Mouse (Mus musculus) MEL (cell line): ENCODE data around the gene Nkpd1. TPM values are rescaled to one million over a fixed set of nuclear protein-coding genes. Genes with fewer than 3 reads are reported as not detected.

Experiments used
- DNase-seq: peaks from one replicate; pipeline ENCODE4 v3.0.0; 2011; ENCODE audit warnings: low read depth, low spot score
- H3K27ac ChIP-seq: 2 replicates; pipeline ENCODE4 v1.5.1; 2012; ENCODE audit warnings: low read depth, mild to moderate bottlenecking, control low read depth, low read length, moderate library complexity; ENCODE audit not compliant: control insufficient read depth
- H3K27me3 ChIP-seq, 2 experiments: fragments of 150-350 bp in 1 of 2; sonication (generic) in 1 of 2; 2 replicates each; pipeline ENCODE4 v1.6.1; 2012; ENCODE audit warnings: low read length in 2 of 2, mild to moderate bottlenecking in 2 of 2, improper control_type of control experiment in 1 of 2, moderate library complexity in 1 of 2; ENCODE audit not compliant: insufficient read depth in 2 of 2, control insufficient read depth in 1 of 2
- H3K36me3 ChIP-seq, 2 experiments: 2 replicates each; pipeline ENCODE4 v1.6.1; 2012 to 2014; ENCODE audit warnings: low read length in 2 of 2, improper control_type of control experiment in 1 of 2, inconsistent platforms in 1 of 2, mild to moderate bottlenecking in 1 of 2; ENCODE audit not compliant: insufficient read depth in 2 of 2, control insufficient read depth in 1 of 2
- H3K4me1 ChIP-seq, 2 experiments: fragments of 150-350 bp in 1 of 2; sonication (generic) in 1 of 2; 2 replicates each; pipeline ENCODE4 v1.6.1; 2012; ENCODE audit warnings: low read length in 2 of 2, improper control_type of control experiment in 1 of 2, mild to moderate bottlenecking in 1 of 2; ENCODE audit not compliant: insufficient read depth in 2 of 2, control insufficient read depth in 1 of 2
- H3K4me3 ChIP-seq, 2 experiments: fragments of 150-350 bp in 1 of 2; sonication (generic) in 1 of 2; 2 replicates each; pipeline ENCODE4 v1.5.1; 2012; ENCODE audit warnings: low read depth in 2 of 2, low read length in 2 of 2, mild to moderate bottlenecking in 2 of 2, moderate library complexity in 2 of 2, control low read depth in 1 of 2, improper control_type of control experiment in 1 of 2; ENCODE audit not compliant: control insufficient read depth in 1 of 2, insufficient read depth in 1 of 2
- H3K79me2 ChIP-seq: 2 replicates; pipeline ENCODE4 v1.6.1; 2012; ENCODE audit warnings: mild to moderate bottlenecking, low read length, moderate library complexity; ENCODE audit not compliant: control insufficient read depth, poor library complexity, insufficient read depth
- H3K9ac ChIP-seq: 2 replicates; pipeline ENCODE4 v1.6.1; 2012; ENCODE audit warnings: low read depth, mild to moderate bottlenecking, control low read depth, low read length, moderate library complexity; ENCODE audit not compliant: control insufficient read depth, poor library complexity, severe bottlenecking
- H3K9me3 ChIP-seq: fragments of 150-350 bp; sonication (generic); replicated peaks from 2 replicates; pipeline ENCODE4 v1.6.1; 2012; ENCODE audit warnings: mild to moderate bottlenecking, low read length, improper control_type of control experiment, moderate library complexity; ENCODE audit not compliant: insufficient read depth
- CHD1 ChIP-seq: IDR thresholded peaks from 2 replicates; pipeline ENCODE4 v1.6.1; 2012; ENCODE audit warnings: low read depth, mild to moderate bottlenecking, inconsistent platforms, low read length, improper control_type of control experiment
- CHD2 ChIP-seq: IDR thresholded peaks from 2 replicates; pipeline ENCODE4 v1.6.1; 2011; ENCODE audit warnings: low read length, improper control_type of control experiment
- E2F4 ChIP-seq: IDR thresholded peaks from 2 replicates; pipeline ENCODE4 v1.6.1; 2011; ENCODE audit warnings: low read depth, low read length, improper control_type of control experiment, borderline replicate concordance
- EP300 ChIP-seq, 2 experiments: IDR thresholded peaks; 2 replicates each; pipeline ENCODE4 v1.6.1; 2011; ENCODE audit warnings: improper control_type of control experiment in 2 of 2, low read length in 2 of 2, low read depth in 1 of 2, mild to moderate bottlenecking in 1 of 2
- GABPA ChIP-seq: IDR thresholded peaks from 2 replicates; pipeline ENCODE4 v1.6.1; 2012; ENCODE audit warnings: low read depth, mild to moderate bottlenecking, inconsistent platforms, low read length, improper control_type of control experiment, moderate library complexity
- GATA1 ChIP-seq: IDR thresholded peaks from 2 replicates; pipeline ENCODE4 v1.6.1; 2011; ENCODE audit warnings: low read depth, low read length, improper control_type of control experiment
- HCFC1 ChIP-seq: IDR thresholded peaks from 2 replicates; pipeline ENCODE4 v1.6.1; 2012; ENCODE audit warnings: low read depth, mild to moderate bottlenecking, inconsistent platforms, low read length, improper control_type of control experiment, moderate library complexity
- JUND ChIP-seq: IDR thresholded peaks from 2 replicates; pipeline ENCODE4 v1.6.1; 2011; ENCODE audit warnings: low read depth, mild to moderate bottlenecking, improper control_type of control experiment, low read length
- MAZ ChIP-seq: IDR thresholded peaks from 2 replicates; pipeline ENCODE4 v1.6.1; 2012; ENCODE audit warnings: low read depth, mild to moderate bottlenecking, inconsistent platforms, low read length, improper control_type of control experiment
- MYC ChIP-seq: IDR thresholded peaks from 2 replicates; pipeline ENCODE4 v1.6.1; 2011; ENCODE audit warnings: low read depth, mild to moderate bottlenecking, low read length, improper control_type of control experiment, moderate library complexity
- NELFE ChIP-seq: IDR thresholded peaks from 2 replicates; pipeline ENCODE4 v1.6.1; 2011; ENCODE audit warnings: low read depth, low read length, improper control_type of control experiment
- POLR2A ChIP-seq, 2 experiments: IDR thresholded peaks; 2 replicates each; pipeline ENCODE4 v1.6.1; 2011 to 2012; ENCODE audit warnings: low read length in 2 of 2, mild to moderate bottlenecking in 2 of 2, control low read depth in 1 of 2, improper control_type of control experiment in 1 of 2, low read depth in 1 of 2, moderate library complexity in 1 of 2; ENCODE audit not compliant: control insufficient read depth in 1 of 2, insufficient read depth in 1 of 2, poor library complexity in 1 of 2
- TAL1 ChIP-seq: IDR thresholded peaks from 2 replicates; pipeline ENCODE4 v1.6.1; 2012; ENCODE audit warnings: mild to moderate bottlenecking, inconsistent platforms, low read length, moderate library complexity, mixed read lengths
- TBP ChIP-seq: IDR thresholded peaks from 2 replicates; pipeline ENCODE4 v1.8.0; 2011; ENCODE audit warnings: low read depth, low read length, improper control_type of control experiment
- TCF12 ChIP-seq: IDR thresholded peaks from 2 replicates; pipeline ENCODE4 v1.6.1; 2014; ENCODE audit warnings: low read depth, mild to moderate bottlenecking, inconsistent platforms, low read length, improper control_type of control experiment, moderate library complexity
- ZKSCAN1 ChIP-seq: IDR thresholded peaks from 2 replicates; pipeline ENCODE4 v1.6.1; 2012; ENCODE audit warnings: low read depth, mild to moderate bottlenecking, inconsistent platforms, low read length, improper control_type of control experiment, moderate library complexity
- ZMIZ1 ChIP-seq: IDR thresholded peaks from 2 replicates; pipeline ENCODE4 v1.6.1; 2012; ENCODE audit warnings: low read depth, mild to moderate bottlenecking, inconsistent platforms, low read length, improper control_type of control experiment, moderate library complexity
- polyA plus RNA-seq, 2 experiments: library from polyadenylated mRNA; stranded (reverse) in 1 of 2; unstranded in 1 of 2; fragments of >175 nt in 1 of 2; fragments of >200 nt in 1 of 2; gene quantifications; 2 replicates each; pipeline versions ENCODE4 v1.2.1 to v1.2.4; 2012; ENCODE audit warnings: low replicate concordance in 2 of 2, low read depth in 1 of 2; ENCODE audit not compliant: insufficient read length in 2 of 2, insufficient read depth in 1 of 2, missing spikeins in 1 of 2
- total RNA-seq: library from RNA; depleted of rRNA; stranded (reverse); fragments of 300-350 nt; gene quantifications from 2 replicates; pipeline ENCODE4 v1.2.3, GENCODE M21; 2012

The Nkpd1 gene
- total and polyA plus RNA-seq, 3 experiments, result 0.33 to 0.35 TPM; not detected in 1

GRCm38 (mm10) chr7:19494751-19495474 lies 22.7 kb upstream of the Nkpd1 start (continued):
- TF ChIP-seq ZMIZ1 (no peak), NELFE (no peak), CHD2 (no peak), JUND (no peak), MYC (no peak)

DNA sequence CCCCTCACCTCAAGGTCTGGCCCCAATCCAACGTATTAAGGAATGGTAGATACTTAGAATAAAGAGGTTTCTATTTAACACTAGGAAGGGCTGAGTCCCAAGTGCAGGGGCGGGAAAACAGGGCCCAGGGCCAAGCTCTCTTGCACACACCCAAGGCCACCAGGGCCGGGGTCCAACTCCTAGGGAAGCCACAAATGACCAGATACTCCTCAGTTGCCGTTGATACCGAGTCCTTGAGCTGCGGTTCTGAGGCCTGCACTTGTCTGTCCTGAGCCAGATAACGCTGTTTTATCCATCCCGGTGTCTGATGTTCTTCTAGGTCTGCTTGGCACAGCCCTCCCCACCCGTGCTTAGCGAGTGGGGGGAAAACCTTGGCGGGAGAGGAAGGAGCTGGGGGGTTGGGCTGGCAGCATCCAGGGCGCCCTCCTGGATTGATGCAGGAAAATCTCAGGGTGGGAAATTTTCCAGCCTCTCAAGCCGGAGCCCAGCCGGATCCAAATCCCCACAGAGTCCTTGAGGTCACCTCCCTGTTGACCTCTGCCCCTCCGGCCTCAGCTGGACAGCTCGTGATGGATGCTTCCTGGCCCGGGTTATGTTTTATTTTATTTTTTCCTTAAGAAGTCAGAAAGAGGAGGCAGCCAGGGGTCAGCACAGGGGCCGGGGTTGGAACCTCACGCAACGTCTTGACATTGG lies 22.0 kb upstream of the Nkpd1 start:
- no peak for TF ChIP-seq CHD2
- peak; percentile 12; the same call in 1 of the 2 replicates for TF ChIP-seq TAL1
- TF ChIP-seq JUND, result no peak
- peak; percentile 53; the same call in 1 of the 2 replicates for TF ChIP-seq TCF12
- TF ChIP-seq GATA1, result peak; percentile 28; the same call in 1 of the 2 replicates
- peak; percentile 23 to 56; a peak in 2 of 4 replicates for TF ChIP-seq EP300 (IDR thresholded peaks at IDR 0.05; ENCODE audit: low read depth in 1 of 2, low read length in 2 of 2)
- Histone ChIP-seq H3K4me1 (peaks cover 0 to 13% of the 10 kb centered on the region in 2 experiments; a peak in 3 of 4 replicates), H3K79me2 (no peaks in the 10 kb centered on the region), H3K9ac (peak overlapping the region; percentile 34; the same call in 1 of the 2 replicates), H3K27ac (no peak overlapping the region), H3K27me3 (no peaks in the 10 kb centered on the region), H3K4me3 (peak overlapping the region; percentile 50), H3K9me3 (no peaks in the 10 kb centered on the region), H3K36me3 (no peaks in the 10 kb centered on the region)
- DNase-seq, result peak; percentile 52

GRCm38 (mm10) chr7:19496214-19496555 lies 21.5 kb upstream of the Nkpd1 start:
- Histone ChIP-seq H3K27ac (no peak overlapping the region), H3K79me2 (no peaks in the 10 kb centered on the region), H3K4me1 (peaks cover 0 to 13% of the 10 kb centered on the region in 2 experiments; a peak in 3 of 4 replicates), H3K4me3 (no peak overlapping the region), H3K9me3 (no peaks in the 10 kb centered on the region), H3K36me3 (no peaks in the 10 kb centered on the region), H3K27me3 (no peaks in the 10 kb centered on the region), H3K9ac (no peak overlapping the region)
- DNase-seq, result no peak
- TF ChIP-seq POLR2A (IDR thresholded peaks at IDR 0.05; ENCODE audit: control insufficient read depth in 1 of 2, insufficient read depth in 1 of 2, low read depth in 1 of 2, low read length in 2 of 2, poor library complexity in 1 of 2) (no peak), CHD1 (no peak), CHD2 (no peak), ZKSCAN1 (no peak), TBP (no peak), GABPA (no peak), HCFC1 (no peak), TAL1 (no peak), E2F4 (no peak), MAZ (no peak)
